Mouse (Mus musculus): ENCODE results near the gene Gm10271.

GRCm38 (mm10) chr10:116930936-116931335 lies 41.5 kb downstream of the Gm10271 start:
- TF ChIP-seq CTCF (IDR thresholded peaks at IDR 0.05; ENCODE audit: low read depth) (no peak), EP300 (optimal IDR thresholded peaks at IDR 0.05) (no peak)
